Mouse (Mus musculus) ES-E14 (cell line): Measurements from ENCODE around the gene Nova2. TPM values are rescaled to one million over a fixed set of nuclear protein-coding genes. Genes with fewer than 3 reads are reported as not detected.

Experiments
- DNase-seq: peaks from one replicate; pipeline ENCODE4 v3.0.0-alpha.2; 2013; ENCODE audit warnings: low read depth, low spot score
- H3K27ac ChIP-seq: 2 replicates; pipeline ENCODE4 v1.5.1; 2012; ENCODE audit warnings: low read depth, mild to moderate bottlenecking, low read length, moderate library complexity, mixed read lengths; ENCODE audit not compliant: poor library complexity, insufficient read depth, severe bottlenecking
- H3K36me3 ChIP-seq: 2 replicates; pipeline ENCODE4 v1.6.1; 2012; ENCODE audit warnings: mild to moderate bottlenecking, low read length, moderate library complexity, mixed read lengths; ENCODE audit not compliant: control insufficient read depth, poor library complexity, insufficient read depth, severe bottlenecking
- H3K4me1 ChIP-seq, 2 experiments: fragments of 150-350 bp in 1 of 2; sonication (generic) in 1 of 2; 2 replicates each; pipeline ENCODE4 v1.6.1; 2012; ENCODE audit warnings: low read length in 2 of 2, mild to moderate bottlenecking in 1 of 2, mixed read lengths in 1 of 2; ENCODE audit not compliant: control insufficient read depth in 2 of 2, insufficient read depth in 2 of 2, poor library complexity in 1 of 2
- H3K4me3 ChIP-seq, 2 experiments: fragments of 150-350 bp in 1 of 2; sonication (generic) in 1 of 2; 2 replicates each; pipeline ENCODE4 v1.5.1; 2012; ENCODE audit warnings: low read length in 2 of 2, low read depth in 1 of 2, mild to moderate bottlenecking in 1 of 2, mixed read lengths in 1 of 2; ENCODE audit not compliant: insufficient read depth in 1 of 2, poor library complexity in 1 of 2, severe bottlenecking in 1 of 2
- H3K9ac ChIP-seq: 2 replicates; pipeline ENCODE4 v1.6.1; 2012; ENCODE audit warnings: low read depth, mild to moderate bottlenecking, low read length, mixed read lengths; ENCODE audit not compliant: poor library complexity, insufficient read depth, severe bottlenecking
- H3K9me3 ChIP-seq: fragments of 150-350 bp; sonication (generic); 2 replicates; pipeline ENCODE4 v1.6.1; 2012; ENCODE audit warnings: low read depth, mild to moderate bottlenecking, low read length; ENCODE audit not compliant: control insufficient read depth, insufficient read depth
- CHD2 ChIP-seq: IDR thresholded peaks from 2 replicates; pipeline ENCODE4 v1.6.1; 2014; ENCODE audit warnings: mild to moderate bottlenecking, low read depth, low read length, inconsistent platforms
- HCFC1 ChIP-seq: IDR thresholded peaks from 2 replicates; pipeline ENCODE4 v1.6.1; 2012; ENCODE audit warnings: low read length, inconsistent platforms, borderline replicate concordance; ENCODE audit not compliant: insufficient read depth
- MAFK ChIP-seq: IDR thresholded peaks from 2 replicates; pipeline ENCODE4 v1.6.1; 2014; ENCODE audit warnings: mild to moderate bottlenecking, low read depth, low read length, inconsistent platforms; ENCODE audit not compliant: insufficient read depth
- ZC3H11A ChIP-seq: IDR thresholded peaks from 2 replicates; pipeline ENCODE4 v1.6.1; 2012; ENCODE audit warnings: low read depth, mild to moderate bottlenecking, inconsistent platforms, low read length, borderline replicate concordance
- ZNF384 ChIP-seq: IDR thresholded peaks from 2 replicates; pipeline ENCODE4 v1.6.1; 2012; ENCODE audit warnings: low read depth, low read length, inconsistent platforms
- in situ Hi-C, 2 experiments: fragments of 600-800 bp; cut with MboI; formaldehyde crosslinking; loops; one replicate each; pipeline ENCODE4 v1.15.1; 2025; ENCODE audit warnings: low sequenced_read_pairs in 2 of 2, inconsistent platforms in 1 of 2; ENCODE audit not compliant: unreplicated experiment in 2 of 2
- total RNA-seq: library from RNA; depleted of rRNA; stranded (reverse); fragments of 300-350 nt; gene quantifications from 2 replicates; pipeline ENCODE4 v1.2.3, GENCODE M21; 2012

The Nova2 gene
- total RNA-seq, 1 experiment, result 0.80 TPM

DNA sequence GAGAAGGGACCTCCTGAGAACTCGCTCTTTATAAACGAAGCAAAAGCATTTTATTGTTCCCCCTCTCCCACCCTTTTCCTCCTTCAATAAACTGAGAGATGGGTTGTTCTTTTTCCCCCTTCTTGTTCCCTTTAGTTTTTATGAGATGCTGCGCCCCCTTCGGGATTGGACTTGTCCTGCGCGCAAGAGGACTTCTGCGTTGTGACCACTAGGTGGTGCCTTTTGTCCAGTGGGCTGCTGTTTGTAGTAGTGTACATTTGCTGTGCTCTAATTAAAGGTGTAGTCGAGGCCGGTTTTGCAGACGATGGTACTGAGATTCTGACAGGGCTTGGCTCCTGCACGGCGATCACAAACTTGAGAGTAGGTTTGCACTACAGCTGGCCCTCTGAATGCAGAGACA is 80.8 kb downstream of the Nova2 start:
- no peak for TF ChIP-seq CHD2
- no peak for TF ChIP-seq ZNF384
- 0 out of 2 replicates have a peak, but pooled peaks have one; percentile 19 for TF ChIP-seq HCFC1
- TF ChIP-seq ZC3H11A, result peak; percentile 9; the same call in 1 of the 2 replicates
- Histone ChIP-seq H3K27ac (no peak overlapping the region), H3K36me3 (peaks cover 12% of the 10 kb centered on the region), H3K4me3 (no peak overlapping the region), H3K4me1 (peaks cover 3 to 11% of the 10 kb centered on the region in 2 experiments; a peak in 2 of 4 replicates), H3K9me3 (no peaks in the 10 kb centered on the region), H3K9ac (no peak overlapping the region)
- DNase-seq, result peak; percentile 79
- in situ Hi-C loops, result no loop called here

GRCm38 (mm10) chr7:19007026-19007977 is 81.6 kb downstream of the Nova2 start:
- peaks cover 3 to 11% of the 10 kb centered on the region in 2 experiments; a peak in 3 of 4 replicates for H3K4me1 ChIP-seq
- H3K4me3 ChIP-seq, result no peak overlapping the region
- DNase-seq, result no peak
- in situ Hi-C loops, result no loop called here
- H3K9ac ChIP-seq, result no peak overlapping the region
- no peak overlapping the region for H3K27ac ChIP-seq
- peaks cover 12% of the 10 kb centered on the region for H3K36me3 ChIP-seq
- TF ChIP-seq CHD2 (no peak), HCFC1 (no peak), MAFK (no peak), ZC3H11A (no peak), ZNF384 (no peak)
- H3K9me3 ChIP-seq, result no peaks in the 10 kb centered on the region

- TF ChIP-seq HCFC1 (no peak), ZC3H11A (no peak), CHD2 (no peak), MAFK (no peak), ZNF384 (no peak)
- no peaks in the 10 kb centered on the region for H3K9me3 ChIP-seq
- no peak overlapping the region for H3K9ac ChIP-seq
- H3K36me3 ChIP-seq, result peaks cover 6% of the 10 kb centered on the region
- H3K27ac ChIP-seq, result no peak overlapping the region
- H3K4me1 ChIP-seq, result peaks cover 0 to 13% of the 10 kb centered on the region in 2 experiments; a peak in 2 of 4 replicates
- in situ Hi-C loops, result no loop called here
- H3K4me3 ChIP-seq, result no peak overlapping the region
- no peak for DNase-seq
Measured at GRCm38 (mm10) chr7:19010581-19010980, 84.9 kb downstream of the Nova2 start.

DNA sequence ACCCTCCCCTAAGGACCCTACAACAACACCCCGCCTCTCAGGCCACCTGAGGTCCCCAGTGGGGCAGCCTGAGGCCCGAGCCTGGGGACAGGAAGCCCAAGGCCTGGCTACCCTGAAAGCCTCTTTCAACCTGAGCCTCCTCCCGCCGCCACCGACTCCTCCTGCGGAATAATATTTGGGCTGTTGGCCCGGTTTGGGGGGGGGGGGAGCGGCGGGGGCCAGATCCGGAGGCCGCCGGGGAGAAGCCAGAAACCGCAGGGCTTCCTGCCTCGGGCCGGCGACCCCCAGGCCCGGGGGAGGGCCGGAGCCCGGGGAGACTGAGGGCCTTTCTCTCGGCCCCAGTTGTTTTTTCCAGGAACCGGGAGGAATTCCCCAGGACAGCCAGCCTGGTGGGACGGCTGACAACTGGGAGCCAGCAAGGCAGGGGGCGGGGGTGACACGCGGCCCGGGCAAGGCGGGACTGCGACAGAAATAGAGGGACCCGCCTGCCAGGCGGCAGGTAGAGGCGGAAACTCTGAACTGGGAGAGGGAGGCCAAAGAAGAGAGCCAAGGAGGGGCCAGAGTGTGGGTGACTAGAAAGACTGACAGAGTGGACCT is 86.4 kb downstream of the Nova2 start:
- Histone ChIP-seq H3K27ac (no peak overlapping the region), H3K36me3 (no peaks in the 10 kb centered on the region), H3K4me1 (peaks cover 0 to 7% of the 10 kb centered on the region in 2 experiments; a peak in 2 of 4 replicates), H3K4me3 (peak overlapping the region; percentile 29 to 38; a peak in 3 of 4 replicates), H3K9ac (peak overlapping the region; percentile 52), H3K9me3 (no peaks in the 10 kb centered on the region)
- in situ Hi-C loops, result no loop called here
- no peak for TF ChIP-seq ZNF384
- TF ChIP-seq HCFC1, result no peak
- no peak for TF ChIP-seq CHD2
- TF ChIP-seq ZC3H11A, result no peak
- no peak for TF ChIP-seq MAFK
- DNase-seq, result no peak
